Mouse (Mus musculus): ENCODE measurements around the gene Ano10.
"Not testable (repeated sequence)": the region's sequence is repeated elsewhere in the genome, so short reads cannot be mapped to it uniquely, and the experiment has no call there.

Ano10 gene

GRCm38 (mm10) chr9:122197021-122197420 lies 97.2 kb downstream of the Ano10 start:
- DNase-seq (ENCODE audit: low spot score) = no peak

DNA sequence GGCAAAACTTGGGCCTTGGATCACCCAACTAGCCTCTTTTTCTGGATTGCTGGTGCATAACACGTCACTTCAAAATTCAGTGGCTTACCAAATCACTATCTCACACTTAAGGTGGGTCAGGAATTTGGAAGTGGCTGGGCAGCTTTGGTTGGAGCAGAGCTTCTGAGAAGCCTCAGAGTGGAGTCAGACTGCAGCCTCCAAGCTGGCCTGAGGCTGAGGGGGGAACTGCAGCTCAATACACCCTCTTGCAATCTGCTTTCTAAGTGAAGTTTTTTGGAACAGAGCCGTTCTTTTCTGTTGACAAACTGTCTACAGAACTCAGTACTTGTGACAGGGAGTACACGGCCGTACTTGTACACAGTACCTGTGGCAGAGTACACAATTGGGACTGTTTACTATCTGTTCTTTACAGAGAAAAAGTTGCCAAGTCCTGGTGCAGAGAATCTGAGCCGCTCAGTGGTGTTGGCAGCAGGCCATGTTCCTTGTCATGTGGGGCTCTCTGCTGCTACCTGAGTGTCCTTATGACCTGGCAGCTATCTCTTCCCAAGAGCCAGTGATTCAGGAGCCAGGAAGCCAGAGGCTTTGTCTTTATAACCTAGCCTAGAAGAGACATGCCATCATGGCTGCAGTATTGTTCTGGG lies 99.1 kb downstream of the Ano10 start:
- no peak for DNase-seq (ENCODE audit: low spot score)

- DNase-seq (ENCODE audit: low spot score) = no peak
Measured at GRCm38 (mm10) chr9:122193823-122194222, 100.4 kb downstream of the Ano10 start.

DNA sequence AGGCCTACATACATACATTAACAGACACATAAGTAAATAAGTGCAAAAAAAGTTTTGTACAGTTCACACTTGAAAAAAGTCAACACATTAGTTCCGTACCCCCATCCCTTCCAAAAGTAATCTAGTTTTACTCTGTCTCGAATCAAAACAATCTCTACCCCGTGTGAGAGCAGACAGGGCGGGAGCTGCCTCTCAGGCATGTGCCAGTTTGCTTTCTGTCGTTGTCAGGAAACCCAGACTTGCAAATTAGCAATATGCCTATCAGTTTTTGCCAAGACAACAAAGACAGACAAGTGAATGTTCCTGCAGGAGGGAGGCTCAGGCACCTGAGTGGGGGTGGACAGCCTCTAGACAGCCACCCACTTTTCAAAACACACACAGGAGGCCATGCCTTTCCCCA lies 100.9 kb downstream of the Ano10 start:
- no peak for DNase-seq (ENCODE audit: low spot score)

DNA sequence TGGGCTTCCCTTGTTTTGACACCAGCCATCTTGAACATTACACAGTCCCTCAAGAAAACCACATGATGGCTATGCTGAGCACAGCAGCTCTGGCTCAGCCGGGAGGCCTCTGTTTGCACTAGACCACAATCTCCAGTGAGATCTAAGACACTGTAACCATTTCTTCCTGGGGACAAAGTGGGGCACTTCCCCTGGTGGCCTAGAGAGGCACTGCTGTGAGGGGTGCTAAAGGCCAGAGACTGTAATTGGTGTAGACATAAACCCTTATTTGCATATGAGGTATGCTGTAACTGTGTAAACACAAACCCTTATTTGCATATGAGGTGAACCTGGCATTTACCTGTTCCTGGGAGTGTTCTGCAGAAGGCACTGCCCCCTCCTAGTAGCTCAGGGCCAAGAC lies 105.5 kb downstream of the Ano10 start:
- DNase-seq (ENCODE audit: low spot score) = no peak

DNA sequence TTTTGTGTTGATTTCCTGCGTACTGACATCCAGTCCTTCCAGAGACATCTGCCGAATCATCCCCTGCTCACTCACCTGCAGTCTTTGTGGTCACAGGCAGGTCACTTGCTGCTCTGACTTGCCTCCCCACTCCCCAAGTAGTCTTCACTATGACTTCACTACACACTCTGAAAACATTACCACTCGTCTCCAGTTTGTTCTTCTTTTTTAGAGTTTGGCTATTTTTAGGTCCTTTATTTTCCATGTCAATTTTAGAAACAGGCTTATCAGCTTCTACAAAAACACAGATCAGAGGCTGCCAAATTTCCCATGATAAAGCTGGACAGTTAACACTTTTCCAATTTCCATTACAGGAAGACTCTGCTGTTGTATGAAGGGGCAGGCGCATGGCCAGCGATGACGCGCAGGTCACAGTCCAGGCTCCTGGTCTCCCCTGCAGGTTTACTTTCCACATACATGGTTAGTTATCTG lies 106.7 kb downstream of the Ano10 start:
- DNase-seq (ENCODE audit: low spot score) = no peak

GRCm38 (mm10) chr9:122186643-122187226 lies 107.5 kb downstream of the Ano10 start:
- no peak for DNase-seq (ENCODE audit: low spot score)

GRCm38 (mm10) chr9:122185953-122186352 lies 108.3 kb downstream of the Ano10 start:
- DNase-seq (ENCODE audit: low spot score) = no peak

GRCm38 (mm10) chr9:122185061-122185460 lies 109.2 kb downstream of the Ano10 start:
- DNase-seq (ENCODE audit: low spot score) = peak; percentile 48

- DNase-seq (ENCODE audit: low spot score) = no peak
Measured at GRCm38 (mm10) chr9:122184329-122184728, 109.9 kb downstream of the Ano10 start.

- DNase-seq (ENCODE audit: low spot score) = no peak
Measured at GRCm38 (mm10) chr9:122183074-122183473, 111.1 kb downstream of the Ano10 start.

- DNase-seq (ENCODE audit: low spot score) = no peak
Measured at GRCm38 (mm10) chr9:122180105-122180504, 114.1 kb downstream of the Ano10 start.

- DNase-seq (ENCODE audit: low spot score) = no peak
Measured at GRCm38 (mm10) chr9:122178427-122178826, 115.8 kb downstream of the Ano10 start.

DNA sequence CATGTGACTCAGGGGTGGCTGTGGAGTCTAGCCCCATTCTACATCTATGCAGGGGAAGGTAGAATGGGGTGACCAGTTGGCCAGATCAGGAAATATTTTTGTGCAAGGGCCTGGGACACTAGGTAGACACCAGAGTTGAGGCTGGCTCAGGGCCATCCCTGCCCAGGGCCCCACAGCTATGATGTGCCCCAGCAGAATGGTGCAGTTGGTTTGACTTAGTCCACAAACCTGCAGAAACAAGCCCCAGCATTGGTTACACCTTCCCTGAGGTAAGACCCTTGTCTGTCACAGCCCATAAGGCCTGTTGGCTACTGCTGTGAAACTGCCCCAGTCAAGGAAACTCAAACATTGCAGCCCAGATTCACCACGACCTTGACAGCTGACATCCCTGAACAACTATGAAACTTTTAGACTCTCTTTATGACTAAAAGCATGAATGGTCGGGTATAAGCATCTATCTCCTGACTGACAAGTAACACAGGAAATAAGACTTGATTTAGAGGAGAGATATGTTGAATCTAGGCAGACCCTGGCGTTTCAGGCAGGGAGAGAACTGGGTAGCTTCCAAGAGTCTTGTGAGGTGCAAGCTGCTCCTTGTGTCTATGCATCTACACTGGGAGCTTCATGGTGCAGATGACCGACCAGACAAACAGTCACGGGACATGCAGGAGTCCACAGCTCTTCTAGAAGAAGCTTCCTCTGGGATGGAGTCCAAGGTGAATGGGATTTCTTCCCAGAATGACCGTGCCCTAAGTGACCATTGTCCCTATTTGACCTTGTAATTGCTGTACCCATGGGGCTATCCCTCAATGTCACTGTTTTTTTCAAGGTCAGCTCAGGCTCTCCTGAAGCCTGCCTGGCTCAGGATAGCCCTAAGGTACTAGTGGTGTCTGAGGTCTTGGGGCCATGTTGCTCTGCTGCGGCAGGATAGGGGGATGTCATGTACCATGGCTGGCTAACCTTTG lies 116.7 kb downstream of the Ano10 start:
- no peak for DNase-seq (ENCODE audit: low spot score)

DNA sequence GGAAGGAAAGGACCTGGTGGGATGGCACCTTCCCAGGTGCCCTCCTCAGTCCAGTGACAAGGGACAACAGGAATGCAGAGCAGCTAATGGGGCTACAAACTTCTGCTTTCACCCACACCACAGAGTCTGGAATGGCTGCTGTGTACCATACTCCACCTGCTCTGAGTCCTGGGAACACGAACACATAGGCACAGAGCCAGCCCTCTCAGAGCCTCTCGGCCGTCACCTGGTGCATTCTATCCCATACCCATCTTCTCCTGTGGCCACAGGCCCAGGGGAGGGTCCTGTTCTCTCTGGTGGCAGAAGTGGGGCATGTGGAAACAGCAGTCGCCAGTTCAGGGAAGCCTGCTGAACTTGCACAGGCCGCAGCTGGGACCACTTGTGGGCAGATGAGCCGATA lies 119.5 kb downstream of the Ano10 start:
- DNase-seq (ENCODE audit: low spot score) = no peak

DNA sequence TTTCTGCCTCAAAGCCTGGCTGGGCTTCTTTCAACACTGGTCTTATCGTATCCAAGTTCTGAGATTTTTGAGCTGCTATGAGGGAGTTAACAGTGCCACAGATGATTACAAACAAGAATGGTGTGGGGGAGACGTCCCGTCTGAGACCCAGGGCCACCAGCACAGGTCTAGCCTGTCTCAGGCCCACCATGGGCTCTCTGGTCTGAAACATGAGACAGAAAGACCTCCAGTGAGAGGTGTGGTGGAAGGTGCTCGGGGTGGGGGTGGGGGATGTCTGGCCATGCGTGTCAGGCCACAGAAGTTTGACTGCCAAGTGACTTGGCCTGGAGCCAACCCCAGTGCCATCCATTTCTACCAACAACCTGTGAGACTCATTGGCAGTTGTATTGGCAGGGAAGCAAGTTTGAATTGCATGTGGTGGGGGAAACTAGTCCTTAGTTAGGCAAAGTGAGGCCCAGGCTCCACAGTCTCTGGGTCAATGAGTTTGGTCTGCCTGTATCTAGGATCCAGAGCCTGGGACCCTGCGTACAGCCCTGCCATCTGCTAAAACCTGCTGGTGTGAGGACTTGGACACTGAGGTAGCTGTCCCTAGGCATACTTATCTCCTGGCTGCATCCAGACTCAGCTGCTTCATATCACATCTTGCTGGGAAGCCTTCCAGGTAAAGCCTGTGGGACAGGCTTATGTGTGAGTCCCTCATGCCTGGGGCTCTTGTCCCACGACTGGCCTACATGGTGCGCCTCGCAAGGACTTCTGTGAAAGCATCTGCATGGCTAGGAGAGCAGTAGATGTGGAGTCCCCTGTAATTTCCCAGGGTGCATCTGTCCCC lies 120.6 kb downstream of the Ano10 start:
- no peak for DNase-seq (ENCODE audit: low spot score)

DNA sequence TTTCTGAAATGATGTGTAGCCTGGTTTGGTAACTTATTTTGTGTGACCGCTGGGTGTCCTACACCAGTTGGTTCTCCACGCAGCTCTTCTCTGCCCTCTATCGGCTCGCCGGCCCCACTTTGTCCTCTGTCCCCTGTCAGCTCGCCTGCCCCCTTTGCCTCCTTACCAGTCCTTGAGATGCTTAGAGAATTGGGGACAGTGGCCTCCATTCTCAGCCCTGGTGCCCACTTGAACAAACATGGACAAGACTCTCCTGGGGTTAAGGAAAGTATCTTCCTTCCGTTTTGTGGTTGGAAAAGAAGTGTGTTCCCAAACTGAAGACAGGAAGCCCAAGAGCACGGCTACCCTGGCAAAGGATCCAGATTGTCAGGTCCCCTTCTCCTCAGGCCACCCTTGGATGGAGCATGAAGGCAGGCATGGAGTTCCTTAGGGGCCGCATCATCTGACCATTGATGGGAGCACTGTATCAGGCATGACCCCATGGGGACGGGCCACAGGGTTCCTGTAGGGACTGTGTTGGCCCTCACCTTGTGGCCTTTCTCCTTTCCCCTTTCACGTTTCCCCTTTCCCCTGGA lies 121.5 kb downstream of the Ano10 start:
- no peak for DNase-seq (ENCODE audit: low spot score)

DNA sequence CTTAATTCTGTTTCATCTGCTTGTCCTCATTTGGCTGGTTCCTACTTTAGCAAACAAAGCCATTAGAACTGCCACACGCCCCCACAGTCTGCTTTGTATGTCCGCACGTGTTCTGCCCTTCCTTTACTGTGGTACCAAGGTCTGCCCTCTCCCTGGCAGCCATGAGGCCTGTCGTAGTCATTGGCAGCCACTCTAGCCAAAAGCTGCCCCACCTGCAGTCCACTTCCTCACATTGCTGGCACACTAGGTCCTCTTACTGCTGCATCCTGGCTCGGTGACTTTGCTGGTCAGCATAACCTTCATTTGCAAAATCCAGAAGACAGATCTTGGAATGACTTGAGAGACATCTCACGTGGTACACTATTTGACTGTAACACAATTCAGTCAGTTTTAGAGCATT lies 124.3 kb downstream of the Ano10 start:
- DNase-seq (ENCODE audit: low spot score) = no peak

DNA sequence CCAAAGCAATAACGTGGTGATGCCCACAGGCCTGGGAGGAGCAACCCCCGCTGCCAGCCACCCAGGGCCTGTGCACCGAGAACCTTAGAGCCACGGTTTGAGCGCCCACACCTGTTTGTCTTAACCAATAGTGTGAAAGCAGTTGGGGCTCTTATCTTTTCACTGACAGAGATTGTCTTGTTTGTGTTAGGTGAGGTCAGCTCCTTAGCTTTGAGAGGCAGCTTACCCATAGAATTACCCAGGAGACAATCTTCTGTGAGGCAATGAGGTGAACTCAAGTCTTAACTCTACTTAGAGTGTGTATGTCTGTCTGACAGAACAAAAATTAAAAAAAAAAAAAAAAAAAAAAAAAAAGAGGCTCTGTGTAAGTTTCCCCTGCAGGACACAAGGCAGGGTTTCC lies 126.5 kb downstream of the Ano10 start:
- DNase-seq (ENCODE audit: low spot score) = not testable (repeated sequence)

- DNase-seq (ENCODE audit: low spot score) = no peak
Measured at GRCm38 (mm10) chr9:122164535-122164934, 129.7 kb downstream of the Ano10 start.

GRCm38 (mm10) chr9:122157079-122157441 lies 137.2 kb downstream of the Ano10 start:
- no peak for DNase-seq (ENCODE audit: low spot score)

Measured in ovary, adult 18-20 months (tissue).